ENCODE assay signal across 29 mouse cellular contexts in the genomic region with DNA sequence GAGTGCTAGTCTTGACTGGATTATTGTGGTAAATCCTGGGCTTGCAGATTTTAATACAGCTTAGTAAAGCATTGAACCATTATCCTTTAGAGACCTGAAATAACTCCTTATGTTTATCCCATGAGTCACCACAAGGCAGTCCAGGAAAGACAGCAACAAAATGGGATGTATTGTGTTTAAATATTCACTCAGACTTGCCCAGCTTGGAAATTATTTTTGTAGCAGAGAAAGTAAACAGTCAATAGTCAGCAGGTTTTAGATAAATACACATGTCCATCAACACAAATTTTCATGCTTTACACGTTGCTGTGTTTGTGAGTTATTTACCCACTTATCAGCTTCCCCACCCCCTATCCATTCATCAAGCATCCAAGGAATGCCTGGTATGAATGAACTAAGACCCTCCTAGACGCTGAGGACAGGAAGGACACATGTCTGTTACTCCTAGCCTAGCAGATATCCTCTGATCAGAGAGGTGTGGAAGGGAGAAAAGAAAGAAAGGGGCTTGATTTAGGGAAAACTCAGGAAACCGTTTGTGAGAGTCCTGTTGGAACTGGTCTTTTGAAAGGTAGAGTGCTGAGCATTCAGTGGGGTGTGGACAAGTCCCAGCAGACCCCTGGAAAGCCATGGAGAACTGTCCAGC.
DNase-seq lines count a peak whose midpoint lies in the region; ATAC-seq and TF ChIP-seq lines count a peak whose summit lies in the region.
"Had no signal": no experiment of that assay in that cellular context is flagged by ENCODE, and none has a peak within 500 bp of the region (broad histone marks: within the 10 kb centered on the region; RNA-seq: fewer than 3 reads in every experiment).

No protein-coding gene starts in this region.

- in situ Hi-C loops in Patski (cut with MboI; ENCODE audit: low pct_unique_long_range_greater_than_20kb): no loop called here

- POLR2A ChIA-PET in Patski (lab: Charles Lee): no interaction called here

- H3K27ac ChIP-seq in ES-Bruce4 (ENCODE audit: insufficient read depth, low read length): peak overlapping the region; percentile 76
- no peak overlapping the region for H3K27ac ChIP-seq in kidney, embryonic 15.5 days
- H3K27ac ChIP-seq: hindbrain, embryonic 13.5 days; left cerebral cortex, adult 2 months; liver, embryonic 15.5 days; lung, embryonic 15.5 days; midbrain, embryonic 10.5 days; midbrain, embryonic 15.5 days; neural tube, embryonic 15.5 days had no signal

- H3K9me3 ChIP-seq in ES-Bruce4 (replicated peaks; ENCODE audit: control insufficient read depth, insufficient read depth, low read length, poor library complexity, severe bottlenecking): no peaks in the 10 kb centered on the region
- H3K9me3 ChIP-seq in kidney, embryonic 15.5 days (replicated peaks): no peaks in the 10 kb centered on the region
- H3K9me3 ChIP-seq: hindbrain, embryonic 13.5 days; limb, embryonic 12.5 days; liver, embryonic 15.5 days; lung, embryonic 15.5 days; midbrain, embryonic 10.5 days; midbrain, embryonic 15.5 days; neural tube, embryonic 15.5 days had no signal

- H3K9ac ChIP-seq in ES-Bruce4 (ENCODE audit: low read depth, poor library complexity, severe bottlenecking): no peak overlapping the region
- no peak overlapping the region for H3K9ac ChIP-seq in kidney, embryonic 15.5 days
- H3K9ac ChIP-seq: hindbrain, embryonic 13.5 days; limb, embryonic 12.5 days; liver, embryonic 15.5 days; lung, embryonic 15.5 days; midbrain, embryonic 15.5 days; neural tube, embryonic 15.5 days had no signal

- DNase-seq in 3134 (ENCODE audit: extremely low read depth, insufficient read length, low spot score) (peak; percentile 26), Patski (ENCODE audit: low read depth, low spot score) (no peak)
- peak; percentile 41 for DNase-seq in retina, postnatal 7 days (ENCODE audit: low read depth, low spot score)
- DNase-seq in adrenal gland, adult (ENCODE audit: inconsistent age in 2 of 2, low spot score in 1 of 2): no peak
- no peak for DNase-seq in layer of hippocampus, postnatal 14 days (ENCODE audit: low spot score in 2 of 2)
- DNase-seq: adrenal gland, postnatal 36 days; cerebellum, adult 2 months; cerebellum, postnatal 14 days; gastrocnemius, postnatal 10 days; heart, postnatal 4 days; kidney, adult 8-10 months; kidney, postnatal 10 days; layer of hippocampus, adult 9-11 months; spleen, adult 18-20 months; thymus, postnatal 14 days had no signal

- H3K27me3 ChIP-seq in ES-Bruce4 (ENCODE audit: control insufficient read depth, insufficient read depth, low read length, poor library complexity, severe bottlenecking) (no peaks in the 10 kb centered on the region; the same call in 1 of the 2 replicates), Patski (no peaks in the 10 kb centered on the region)
- no peaks in the 10 kb centered on the region for H3K27me3 ChIP-seq in kidney, embryonic 15.5 days
- H3K27me3 ChIP-seq: CH12.LX; hindbrain, embryonic 13.5 days; limb, embryonic 12.5 days; liver, embryonic 15.5 days; lung, embryonic 15.5 days; midbrain, embryonic 15.5 days; neural tube, embryonic 15.5 days had no signal

- no peak overlapping the region for H3K4me2 ChIP-seq in kidney, embryonic 15.5 days
- H3K4me2 ChIP-seq: hindbrain, embryonic 13.5 days; limb, embryonic 12.5 days; liver, embryonic 15.5 days; lung, embryonic 15.5 days; midbrain, embryonic 15.5 days; neural tube, embryonic 15.5 days had no signal

- ATAC-seq in Patski: peak; percentile 85
- no peak for ATAC-seq in kidney, embryonic 15.5 days (replicated peaks; ENCODE audit: low FRiP score)
- ATAC-seq: forebrain, embryonic 16.5 days; intestine, embryonic 16.5 days; midbrain, embryonic 15.5 days had no signal

- TF ChIP-seq CTCF in ES-Bruce4 (IDR thresholded peaks at IDR 0.05; ENCODE audit: low read depth, low read length) (no peak), Patski (IDR thresholded peaks at IDR 0.05) (no peak)

- WGBS in kidney, embryonic 15.5 days: 52% methylated on average over 3 of the region's 3 CpGs

- peaks cover 44% of the 10 kb centered on the region for H3K36me3 ChIP-seq in ES-Bruce4 (ENCODE audit: control insufficient read depth, insufficient read depth, low read length, poor library complexity, severe bottlenecking)
- peaks cover 79% of the 10 kb centered on the region for H3K36me3 ChIP-seq in kidney, embryonic 15.5 days

- TF ChIP-seq POLR2A in ES-Bruce4 (IDR thresholded peaks at IDR 0.05; ENCODE audit: insufficient read depth, low read length): no peak

- CTCF ChIA-PET in Patski (lab: Charles Lee): interaction anchor here (0.7 to 1.3 kb wide), 3 partner anchors 33 to 47 kb away, joined by 3 to 5 read pairs (median 3); no protein-coding TSS in a partner anchor

- H3K4me1 ChIP-seq in ES-Bruce4 (ENCODE audit: control insufficient read depth, insufficient read depth, low read length): no peaks in the 10 kb centered on the region
- H3K4me1 ChIP-seq in kidney, embryonic 15.5 days: peaks cover 7% of the 10 kb centered on the region
- H3K4me1 ChIP-seq: hindbrain, embryonic 13.5 days; limb, embryonic 12.5 days; liver, embryonic 15.5 days; midbrain, embryonic 10.5 days; midbrain, embryonic 15.5 days; neural tube, embryonic 15.5 days had no signal

- H3K4me3 ChIP-seq in ES-Bruce4 (ENCODE audit: low read depth, low read length): no peak overlapping the region
- H3K4me3 ChIP-seq in kidney, embryonic 15.5 days (replicated peaks): no peak overlapping the region
- H3K4me3 ChIP-seq: erythroblast, embryonic 14.5 days; hindbrain, embryonic 13.5 days; left cerebral cortex, adult 2 months; limb, embryonic 12.5 days; liver, embryonic 15.5 days; lung, embryonic 15.5 days; midbrain, embryonic 10.5 days; midbrain, embryonic 15.5 days; neural tube, embryonic 15.5 days had no signal

- TF ChIP-seq EP300 in ES-Bruce4 (IDR thresholded peaks at IDR 0.05; ENCODE audit: insufficient read depth, low read depth, low read length): no peak

Comparison
In these comparisons a context has a peak if more than half of its experiments do, and no peak if none do; other contexts are left out.
1. DNase-seq: peak in 3134 (single experiment) and retina, postnatal 7 days (single experiment); none in Patski (single experiment), adrenal gland, adult (0 of 2) and layer of hippocampus, postnatal 14 days (0 of 2).